Mouse (Mus musculus) mature B cell (primary cell): ENCODE data around the gene Gtsf1.

Experiments
- in situ Hi-C: fragments of 300-500 bp; cut with MboI; formaldehyde crosslinking; loops from 2 replicates; pipeline ENCODE4 v1.14.3; 2019

The Gtsf1 gene

DNA sequence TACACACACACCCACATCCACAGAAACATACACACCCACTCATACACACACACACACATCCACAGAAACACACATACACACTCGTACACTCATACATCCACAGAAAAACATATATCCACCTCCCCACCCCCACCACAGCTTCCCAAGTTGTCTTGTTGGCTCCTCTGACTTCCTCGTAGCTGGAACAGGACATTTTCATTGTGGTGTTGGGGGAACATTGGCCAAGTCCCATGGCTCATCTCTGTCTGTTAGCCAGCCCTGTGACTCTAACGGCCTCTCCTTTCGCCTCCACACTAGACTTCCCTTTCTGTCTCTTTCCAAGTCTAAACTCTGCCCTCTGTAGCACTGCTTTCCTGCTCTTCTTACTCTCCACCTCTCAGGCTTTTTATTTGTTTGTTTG, 72.5 kb downstream of the Gtsf1 start:
- in situ Hi-C loops: no loop called here

DNA sequence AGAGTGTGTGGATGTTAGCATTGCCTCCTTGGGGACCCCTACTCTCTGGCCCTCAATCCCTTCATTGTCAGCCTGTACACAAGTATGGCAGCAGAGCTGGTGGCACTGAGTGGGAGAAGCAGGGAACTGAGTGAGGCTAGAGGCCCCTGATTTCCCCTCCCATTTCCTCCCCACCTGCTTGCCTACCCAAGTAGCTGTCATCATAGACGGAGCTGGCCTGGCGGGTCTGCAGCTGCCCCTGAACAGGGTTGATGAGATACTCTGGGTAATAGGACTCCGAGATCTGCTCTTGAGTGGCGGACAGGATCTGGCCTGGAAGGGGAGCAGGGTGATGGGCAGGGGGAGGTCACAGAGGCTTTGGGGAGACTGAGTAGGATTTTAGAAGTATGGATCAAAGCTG, 74.1 kb downstream of the Gtsf1 start:
- in situ Hi-C loops: no loop called here

DNA sequence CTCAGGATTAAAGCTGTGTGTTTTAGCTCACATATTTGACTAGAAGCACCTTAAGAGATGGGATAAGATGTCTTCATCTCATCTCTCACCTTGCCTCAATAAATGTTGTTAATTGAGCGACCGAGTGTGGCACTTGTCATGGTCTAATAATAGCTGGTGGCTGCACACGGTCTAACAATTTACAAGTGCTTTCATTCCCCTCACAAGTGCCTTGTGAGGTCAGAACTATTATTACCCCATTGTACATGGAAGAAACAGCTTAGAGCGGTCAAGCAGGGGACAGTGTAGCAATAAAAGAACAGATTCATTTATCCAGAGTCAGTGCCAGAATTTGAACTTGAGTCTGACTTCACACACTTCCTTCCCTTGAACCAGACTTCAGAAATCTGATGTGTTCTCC, 74.8 kb downstream of the Gtsf1 start:
- in situ Hi-C loops: no loop called here

DNA sequence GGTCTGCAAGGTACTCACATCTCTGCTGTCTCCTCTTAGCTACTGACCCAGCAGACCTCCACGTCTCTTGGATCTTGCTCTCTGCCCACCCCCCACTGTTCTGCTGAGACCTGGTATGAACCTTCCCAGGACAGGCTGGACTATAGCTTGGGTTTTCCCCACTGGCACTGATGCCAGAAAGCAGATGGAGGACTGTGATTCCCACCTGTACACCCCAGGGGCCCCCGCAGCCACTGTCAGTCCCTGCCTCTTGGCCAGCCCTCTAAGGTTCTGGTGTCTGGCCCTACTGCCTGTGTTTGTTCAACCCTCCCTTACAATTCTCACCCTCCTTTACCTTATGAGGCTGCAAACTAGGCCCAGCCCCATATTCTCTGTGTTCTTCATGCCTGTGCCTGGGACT, 75.6 kb downstream of the Gtsf1 start:
- in situ Hi-C loops: no loop called here

DNA sequence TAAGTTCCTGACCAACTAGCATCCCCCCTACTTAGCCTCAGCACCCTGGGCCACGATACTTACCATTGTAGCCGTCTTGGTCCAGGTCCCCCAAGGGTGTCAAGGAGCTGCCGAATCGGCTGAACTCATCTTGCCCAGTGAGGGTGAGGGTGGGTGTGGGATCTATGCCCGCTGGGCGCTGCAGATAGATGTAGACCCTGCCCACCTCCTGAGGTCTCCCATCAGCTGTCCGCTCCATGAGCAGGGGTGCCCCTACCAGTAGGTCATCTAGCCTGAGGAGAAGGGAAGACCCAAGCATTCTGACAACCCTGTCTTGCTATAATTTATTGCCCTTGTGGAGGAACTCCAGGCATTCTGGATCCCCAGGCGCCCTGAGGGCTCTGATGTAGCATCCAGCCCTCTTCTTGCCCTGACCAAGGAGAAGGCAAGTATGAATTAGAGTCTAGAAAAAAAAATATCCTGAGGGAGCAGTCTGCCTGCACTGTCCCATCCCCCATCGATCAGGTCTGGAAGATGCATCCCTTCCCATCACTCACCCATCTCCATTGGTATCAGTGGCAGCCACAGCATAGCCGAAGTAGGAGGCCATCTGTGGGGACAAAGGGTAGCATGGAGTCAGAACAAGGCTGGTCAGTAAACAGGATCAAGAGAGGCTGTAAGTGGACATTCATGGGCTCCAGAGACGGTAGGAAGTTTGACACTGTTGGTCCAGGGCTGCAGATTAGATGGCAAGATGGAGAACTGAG, 76.6 kb downstream of the Gtsf1 start:
- in situ Hi-C loops: no loop called here

DNA sequence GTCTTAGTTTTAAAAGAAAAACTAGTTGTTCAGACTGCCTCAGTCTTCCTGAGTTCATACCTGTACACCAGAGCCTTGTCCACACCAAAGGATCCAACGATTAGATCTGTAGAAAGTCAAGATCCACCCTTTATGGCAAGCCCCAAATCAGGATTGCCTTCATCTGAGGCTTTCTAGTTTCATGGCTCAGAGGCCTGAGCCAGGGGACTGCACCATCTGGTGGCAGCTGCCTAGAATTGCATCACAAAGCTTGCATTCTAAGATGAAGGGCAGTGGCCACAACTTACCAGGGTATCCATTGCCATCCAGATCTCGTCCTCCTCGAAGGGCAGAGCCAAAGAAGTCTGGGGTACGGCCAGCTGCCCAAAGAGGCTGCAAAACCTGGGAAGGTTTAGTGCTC, 77.4 kb downstream of the Gtsf1 start:
- in situ Hi-C loops: no loop called here
